Mouse (Mus musculus) midbrain, embryonic 14.5 days (tissue): Measurements from ENCODE around the gene Hnrnpul1. TPM values are rescaled to one million over a fixed set of nuclear protein-coding genes. Genes with fewer than 3 reads are reported as not detected.
A peak's percentile ranks its signal among the peaks of the same experiment; 100 is the strongest.

ENCODE experiments used
- ATAC-seq: fragments of 200-750 bp; cut with Nextera tagmentation; 2 replicates; pipeline ENCODE4 v1.8.0; 2017; ENCODE audit warnings: moderate number of reproducible peaks, moderate library complexity; ENCODE audit not compliant: low FRiP score, low TSS enrichment
- DNase-seq: peaks from one replicate; pipeline ENCODE4 v3.0.0-alpha.2; 2015
- H3K27ac ChIP-seq: fragments of 300-500 bp; sonication (generic); replicated peaks from 2 replicates; pipeline ENCODE4 v1.5.1; 2014; ENCODE audit warnings: mild to moderate bottlenecking, low read depth, low read length, moderate library complexity
- H3K27me3 ChIP-seq: fragments of 300-500 bp; sonication (generic); 2 replicates; pipeline ENCODE4 v1.6.1; 2014; ENCODE audit warnings: low read length, control low read depth, mixed read lengths; ENCODE audit not compliant: control insufficient read depth, insufficient read depth
- H3K36me3 ChIP-seq: fragments of 300-500 bp; sonication (generic); 2 replicates; pipeline ENCODE4 v1.6.1; 2014; ENCODE audit warnings: low read length, control low read depth; ENCODE audit not compliant: control insufficient read depth, insufficient read depth
- H3K4me1 ChIP-seq: fragments of 300-500 bp; sonication (generic); 2 replicates; pipeline ENCODE4 v1.6.1; 2014; ENCODE audit warnings: mild to moderate bottlenecking, antibody characterized with exemption, low read length, control low read depth; ENCODE audit not compliant: control insufficient read depth, insufficient read depth
- H3K4me2 ChIP-seq: fragments of 300-500 bp; sonication (generic); 2 replicates; pipeline ENCODE4 v1.6.1; 2014; ENCODE audit warnings: mild to moderate bottlenecking, low read length, moderate library complexity
- H3K4me3 ChIP-seq: fragments of 300-500 bp; sonication (generic); replicated peaks from 2 replicates; pipeline ENCODE4 v1.5.1; 2014; ENCODE audit warnings: low read depth, low read length
- H3K9ac ChIP-seq: fragments of 300-500 bp; sonication (generic); replicated peaks from 2 replicates; pipeline ENCODE4 v1.6.1; 2014; ENCODE audit warnings: mild to moderate bottlenecking, low read length, moderate library complexity
- H3K9me3 ChIP-seq: fragments of 300-500 bp; sonication (generic); 2 replicates; pipeline ENCODE4 v1.6.1; 2016; ENCODE audit warnings: low read length, control low read depth, mixed read lengths; ENCODE audit not compliant: control insufficient read depth
- WGBS: fragments of 180-500 bp; shearing (Covaris S2); extraction: QIAGEN DNeasy Blood & Tissue Kit; methylation state at CpG from one replicate; pipeline ENCODE4 v1.1.7; 2014; 5-methylcytosine and 5-hydroxymethylcytosine counted together
- polyA plus RNA-seq: library from polyadenylated mRNA; unstranded; fragments of >200 nt; fragmentation: Nextera tagmentation; extraction: Ambion mirVana; gene quantifications from 2 replicates; pipeline ENCODE4 v1.2.1, GENCODE M21; 2014

Gene Hnrnpul1
- polyA plus RNA-seq, 1 experiment from 2014 or later: 61.6 TPM

- ATAC-seq (no peak), DNase-seq (no peak)
- H3K4me1 ChIP-seq: peaks cover 13% of the 10 kb centered on the region; the same call in 1 of the 2 replicates
- peaks cover 37% of the 10 kb centered on the region for H3K36me3 ChIP-seq
- peak overlapping the region; percentile 37; the same call in 1 of the 2 replicates for H3K9ac ChIP-seq
- H3K9me3 ChIP-seq: no peaks in the 10 kb centered on the region
- H3K27me3 ChIP-seq: no peaks in the 10 kb centered on the region
- 9% methylated on average over 7 of the region's 7 CpGs for WGBS
- H3K4me2 ChIP-seq: peak overlapping the region; percentile 22
- no peak overlapping the region for H3K27ac ChIP-seq
- no peak overlapping the region for H3K4me3 ChIP-seq
Observed at GRCm38 (mm10) chr7:25710519-25711130, 43.9 kb downstream of the Hnrnpul1 start.

- H3K4me2 ChIP-seq: peak overlapping the region; percentile 22
- no peaks in the 10 kb centered on the region for H3K9me3 ChIP-seq
- DNase-seq (no peak), ATAC-seq (peak; percentile 38; the same call in 1 of the 2 replicates)
- 17% methylated on average over 12 of the region's 12 CpGs for WGBS
- H3K9ac ChIP-seq: peak overlapping the region; percentile 37; the same call in 1 of the 2 replicates
- H3K4me3 ChIP-seq: no peak overlapping the region
- no peaks in the 10 kb centered on the region for H3K27me3 ChIP-seq
- no peak overlapping the region for H3K27ac ChIP-seq
- H3K36me3 ChIP-seq: peaks cover 30% of the 10 kb centered on the region
- peaks cover 13% of the 10 kb centered on the region for H3K4me1 ChIP-seq
Observed at GRCm38 (mm10) chr7:25709961-25710360, 44.6 kb downstream of the Hnrnpul1 start.

- WGBS: 69% methylated on average over 15 of the region's 15 CpGs
- Histone ChIP-seq H3K4me3 (no peak overlapping the region), H3K9ac (no peak overlapping the region), H3K4me2 (no peak overlapping the region), H3K36me3 (peaks cover 8% of the 10 kb centered on the region), H3K27me3 (no peaks in the 10 kb centered on the region), H3K4me1 (peaks cover 17% of the 10 kb centered on the region), H3K9me3 (no peaks in the 10 kb centered on the region), H3K27ac (no peak overlapping the region)
- no peak for DNase-seq
- no peak for ATAC-seq
Observed at GRCm38 (mm10) chr7:25707581-25708292, 46.8 kb downstream of the Hnrnpul1 start.

- ATAC-seq: no peak
- 66% methylated on average over 7 of the region's 7 CpGs for WGBS
- H3K4me2 ChIP-seq: no peak overlapping the region
- 0 out of 2 replicates have a peak, but pooled peaks cover 2% of the 10 kb centered on the region for H3K9me3 ChIP-seq
- H3K36me3 ChIP-seq: no peaks in the 10 kb centered on the region
- H3K27me3 ChIP-seq: no peaks in the 10 kb centered on the region
- no peak for DNase-seq
- H3K9ac ChIP-seq: no peak overlapping the region
- no peak overlapping the region for H3K4me3 ChIP-seq
- H3K27ac ChIP-seq: no peak overlapping the region
- H3K4me1 ChIP-seq: peaks cover 17% of the 10 kb centered on the region
Observed at GRCm38 (mm10) chr7:25706578-25707170, 47.9 kb downstream of the Hnrnpul1 start.

GRCm38 (mm10) chr7:25705801-25706251, 48.7 kb downstream of the Hnrnpul1 start:
- DNase-seq (no peak), ATAC-seq (no peak)
- WGBS: 61% methylated on average over 6 of the region's 6 CpGs
- Histone ChIP-seq H3K4me3 (no peak overlapping the region), H3K36me3 (no peaks in the 10 kb centered on the region), H3K4me2 (no peak overlapping the region), H3K4me1 (peaks cover 14% of the 10 kb centered on the region), H3K27me3 (no peaks in the 10 kb centered on the region), H3K27ac (no peak overlapping the region), H3K9ac (no peak overlapping the region), H3K9me3 (0 out of 2 replicates have a peak, but pooled peaks cover 2% of the 10 kb centered on the region)

GRCm38 (mm10) chr7:25704716-25705364, 49.7 kb downstream of the Hnrnpul1 start:
- DNase-seq: peak; percentile 55
- Histone ChIP-seq H3K4me1 (peaks cover 4% of the 10 kb centered on the region; the same call in 1 of the 2 replicates), H3K36me3 (no peaks in the 10 kb centered on the region), H3K9me3 (0 out of 2 replicates have a peak, but pooled peaks cover 2% of the 10 kb centered on the region), H3K27me3 (no peaks in the 10 kb centered on the region), H3K9ac (peak overlapping the region; percentile 45; the same call in 1 of the 2 replicates), H3K27ac (no peak overlapping the region), H3K4me2 (peak overlapping the region; percentile 59), H3K4me3 (peak overlapping the region; percentile 28)
- ATAC-seq: peak; percentile 49; the same call in 1 of the 2 replicates
- 4% methylated on average over 37 of the region's 37 CpGs for WGBS

GRCm38 (mm10) chr7:25703793-25704494, 50.6 kb downstream of the Hnrnpul1 start:
- ATAC-seq: no peak
- WGBS: 16% methylated on average over 10 of the region's 10 CpGs
- no peak overlapping the region for H3K9ac ChIP-seq

GRCm38 (mm10) chr7:25702350-25702749, 52.2 kb downstream of the Hnrnpul1 start:
- Histone ChIP-seq H3K27ac (no peak overlapping the region), H3K4me1 (peaks cover 4% of the 10 kb centered on the region; the same call in 1 of the 2 replicates), H3K27me3 (no peaks in the 10 kb centered on the region), H3K4me2 (no peak overlapping the region), H3K9ac (no peak overlapping the region), H3K36me3 (no peaks in the 10 kb centered on the region), H3K4me3 (no peak overlapping the region), H3K9me3 (0 out of 2 replicates have a peak, but pooled peaks cover 2% of the 10 kb centered on the region)
- WGBS: 96% methylated on average over 2 of the region's 2 CpGs
- ATAC-seq: no peak
- no peak for DNase-seq

More at GRCm38 (mm10) chr7:25703793-25704494, 50.6 kb downstream of the Hnrnpul1 start:
- H3K9me3 ChIP-seq: 0 out of 2 replicates have a peak, but pooled peaks cover 2% of the 10 kb centered on the region
- H3K4me1 ChIP-seq: peaks cover 4% of the 10 kb centered on the region; the same call in 1 of the 2 replicates
- H3K4me2 ChIP-seq: peak overlapping the region; percentile 59
- DNase-seq: no peak
- no peak overlapping the region for H3K27ac ChIP-seq
- 0 out of 2 replicates have a peak overlapping the region, but pooled peaks have one; percentile 10 for H3K4me3 ChIP-seq
- no peaks in the 10 kb centered on the region for H3K36me3 ChIP-seq
- no peaks in the 10 kb centered on the region for H3K27me3 ChIP-seq
